Mouse (Mus musculus) neutrophil, adult 59 days (primary cell): Measurements from ENCODE around the gene Fam47c. TPM values are rescaled to one million over a fixed set of nuclear protein-coding genes. Genes with fewer than 3 reads are reported as not detected.

Experiments
- total RNA-seq, 2 experiments: library from RNA; stranded (reverse); gene quantifications; 1 replicate in 1 of 2; 2 replicates in 1 of 2; pipeline ENCODE4 v1.2.4; 2023

Fam47c gene
- not detected for total RNA-seq

DNA sequence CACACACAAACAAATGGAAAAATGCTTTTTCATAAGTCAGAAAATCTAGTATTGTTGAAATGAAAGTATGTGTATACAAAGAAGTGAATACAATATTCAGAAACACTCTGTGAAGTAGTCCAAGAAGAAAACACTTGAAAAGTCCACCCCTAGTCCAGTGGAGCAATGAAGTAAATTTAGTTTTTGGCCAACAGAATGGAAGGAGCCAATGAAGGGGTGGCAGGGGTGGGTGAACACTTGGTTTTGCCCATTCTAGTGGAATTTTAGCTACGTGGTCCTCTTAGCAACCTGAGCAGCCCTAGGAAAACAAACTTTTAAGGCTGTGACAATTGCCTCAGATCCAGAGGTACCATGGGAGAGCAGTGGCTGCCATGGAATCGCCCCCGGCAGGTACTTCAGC is at the start of gene Fam47c:
Fam47c (plus strand) TSS at position 301 of the 400 bp plus-strand sequence.

Other genes starting within 250 kb of the Fam47c start
- 1 to 10 TPM in 1 of 2 experiments, under 1 TPM in 1; 0.87 to 2.1 TPM for gene Prrg1, start 153.9 kb upstream of the Fam47c start, total RNA-seq